Mouse (Mus musculus) forebrain, embryonic 16.5 days (tissue): Measurements from ENCODE around the gene Sirt4. TPM values are rescaled to one million over a fixed set of nuclear protein-coding genes. Genes with fewer than 3 reads are reported as not detected.

Experiments used
- ATAC-seq: fragments of 200-750 bp; cut with Nextera tagmentation; 2 replicates; pipeline ENCODE4 v1.8.0; 2017; ENCODE audit warnings: mild to moderate bottlenecking, moderate library complexity
- H3K27ac ChIP-seq: fragments of 300-500 bp; sonication (generic); 2 replicates; pipeline ENCODE4 v1.5.1; 2014; ENCODE audit warnings: low read length, control low read depth
- H3K27me3 ChIP-seq: fragments of 300-500 bp; sonication (generic); replicated peaks from 2 replicates; pipeline ENCODE4 v1.6.1; 2014; ENCODE audit warnings: low read length; ENCODE audit not compliant: control insufficient read depth, insufficient read depth
- H3K36me3 ChIP-seq: fragments of 300-500 bp; sonication (generic); 2 replicates; pipeline ENCODE4 v1.6.1; 2014; ENCODE audit not compliant: control insufficient read depth, insufficient read depth
- H3K4me1 ChIP-seq: fragments of 300-500 bp; sonication (generic); replicated peaks from 2 replicates; pipeline ENCODE4 v1.6.1; 2014; ENCODE audit warnings: low read length; ENCODE audit not compliant: control insufficient read depth, insufficient read depth
- H3K4me2 ChIP-seq: fragments of 300-500 bp; sonication (generic); 2 replicates; pipeline ENCODE4 v1.6.1; 2014; ENCODE audit warnings: mild to moderate bottlenecking, low read length, control low read depth
- H3K4me3 ChIP-seq: fragments of 300-500 bp; sonication (generic); replicated peaks from 2 replicates; pipeline ENCODE4 v1.5.1; 2014; ENCODE audit warnings: mild to moderate bottlenecking, low read length, control low read depth
- H3K9ac ChIP-seq: fragments of 300-500 bp; sonication (generic); replicated peaks from 2 replicates; pipeline ENCODE4 v1.6.1; 2014; ENCODE audit warnings: low read depth, low read length, control low read depth
- H3K9me3 ChIP-seq: fragments of 300-500 bp; sonication (generic); 2 replicates; pipeline ENCODE4 v1.6.1; 2016; ENCODE audit warnings: low read length; ENCODE audit not compliant: control insufficient read depth
- WGBS: fragments of 180-500 bp; shearing (Covaris S2); extraction: QIAGEN DNeasy Blood & Tissue Kit; methylation state at CpG from one replicate; pipeline ENCODE4 v1.1.7; 2014; 5-methylcytosine and 5-hydroxymethylcytosine counted together
- polyA plus RNA-seq: library from polyadenylated mRNA; unstranded; fragments of >200 nt; fragmentation: Nextera tagmentation; extraction: Ambion mirVana; gene quantifications from 2 replicates; pipeline ENCODE4 v1.2.1, GENCODE M21; 2015

The Sirt4 gene
- 32.7 and 37.6 TPM in 2 replicates for polyA plus RNA-seq

DNA sequence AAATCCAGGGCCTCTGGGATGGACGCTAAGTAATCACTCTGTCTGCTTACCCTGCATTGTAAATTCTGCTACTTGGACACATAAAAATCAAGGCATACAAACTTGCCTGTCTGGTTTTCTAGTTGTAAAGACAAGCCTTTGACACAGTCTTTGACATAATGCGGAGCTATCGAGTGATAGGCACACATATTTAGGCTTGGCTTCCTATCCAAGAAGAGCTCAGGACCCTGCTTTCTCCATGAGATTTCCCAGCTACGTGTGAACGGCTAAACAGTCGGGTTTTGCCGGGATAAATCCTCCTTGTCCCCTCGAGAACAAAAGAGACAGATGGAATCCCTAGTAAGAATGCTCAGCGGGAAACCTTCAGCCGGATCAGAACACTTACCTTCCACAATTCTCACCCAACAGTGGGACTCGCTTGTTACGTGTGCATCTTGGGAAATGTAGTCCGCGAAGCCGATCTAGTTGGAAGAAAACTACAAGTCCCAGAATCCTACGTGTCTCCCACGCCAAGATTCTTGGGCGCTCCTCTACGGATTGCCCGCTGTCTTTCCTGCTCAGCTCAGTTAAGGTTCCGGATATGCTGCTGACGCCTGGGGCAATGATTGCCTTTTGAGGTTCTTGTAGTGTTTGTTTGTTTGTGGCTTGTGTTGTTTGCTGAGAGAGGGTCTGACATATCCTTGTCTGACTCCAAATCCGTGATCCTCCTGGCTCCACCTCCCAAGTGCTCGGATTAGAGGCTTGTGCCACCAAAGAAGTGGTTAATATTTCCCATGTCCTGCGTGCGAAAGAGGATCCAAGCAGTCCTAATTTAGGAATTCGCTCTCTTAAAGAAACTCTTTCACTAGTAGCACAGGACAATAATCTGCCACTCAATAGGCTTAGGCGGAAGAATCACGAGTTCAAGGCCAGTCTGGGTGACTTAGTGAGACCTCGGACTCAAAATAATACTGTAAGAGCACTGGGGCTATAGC lies at the start of gene Sirt4:
Gene Sirt4 (minus strand): TSS at position 779 of the 974 bp plus-strand sequence.
- Histone ChIP-seq H3K9me3 (no peaks in the 10 kb centered on the region), H3K4me3 (peak within 1 kb of the TSS; percentile 55), H3K27me3 (no peaks in the 10 kb centered on the region), H3K4me2 (peak within 1 kb of the TSS; percentile 76), H3K36me3 (no peaks in the 10 kb centered on the region), H3K4me1 (peaks cover 30% of the 10 kb centered on the region), H3K27ac (peak within 1 kb of the TSS; percentile 51), H3K9ac (peak within 1 kb of the TSS; percentile 52)
- 6% methylated on average over 30 of the region's 30 CpGs for WGBS
- ATAC-seq: peak; percentile 93

DNA sequence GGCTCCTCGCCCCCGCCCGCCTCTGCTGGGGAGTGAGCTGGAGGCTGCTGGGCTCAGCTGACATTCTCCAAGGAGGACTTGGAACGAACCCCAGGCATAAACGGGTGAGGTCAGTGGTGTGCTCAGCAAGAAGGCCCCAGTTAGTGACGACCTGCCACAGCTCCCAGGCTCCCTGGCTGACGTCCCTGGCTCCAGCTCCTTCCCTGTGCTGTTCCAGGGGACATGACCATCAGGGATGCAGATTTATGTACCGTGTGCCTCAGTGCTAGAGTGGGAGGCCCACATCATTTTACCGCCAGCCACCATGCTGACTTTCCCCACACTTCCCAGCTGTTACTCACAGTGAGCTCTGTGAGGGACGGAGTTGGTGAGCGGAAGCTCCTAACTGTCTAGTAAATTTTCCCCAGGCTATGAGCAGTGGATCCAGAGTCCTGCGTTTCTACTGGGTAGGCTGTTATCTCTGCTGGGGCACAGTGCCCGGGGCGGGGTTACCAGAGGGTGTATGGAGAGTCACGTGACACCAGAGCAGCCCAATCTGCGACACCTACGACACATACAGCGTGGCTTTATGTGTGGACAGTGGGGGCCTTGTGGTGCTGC lies 47.2 kb upstream of the Sirt4 start:
- Histone ChIP-seq H3K9ac (peak overlapping the region; percentile 40; the same call in 1 of the 2 replicates), H3K27ac (peak overlapping the region; percentile 38; the same call in 1 of the 2 replicates), H3K4me3 (no peak overlapping the region), H3K9me3 (no peaks in the 10 kb centered on the region), H3K27me3 (no peaks in the 10 kb centered on the region), H3K36me3 (no peaks in the 10 kb centered on the region), H3K4me2 (no peak overlapping the region), H3K4me1 (peaks cover 27% of the 10 kb centered on the region)
- peak; percentile 85 for ATAC-seq
- WGBS: 47% methylated on average over 18 of the region's 18 CpGs

DNA sequence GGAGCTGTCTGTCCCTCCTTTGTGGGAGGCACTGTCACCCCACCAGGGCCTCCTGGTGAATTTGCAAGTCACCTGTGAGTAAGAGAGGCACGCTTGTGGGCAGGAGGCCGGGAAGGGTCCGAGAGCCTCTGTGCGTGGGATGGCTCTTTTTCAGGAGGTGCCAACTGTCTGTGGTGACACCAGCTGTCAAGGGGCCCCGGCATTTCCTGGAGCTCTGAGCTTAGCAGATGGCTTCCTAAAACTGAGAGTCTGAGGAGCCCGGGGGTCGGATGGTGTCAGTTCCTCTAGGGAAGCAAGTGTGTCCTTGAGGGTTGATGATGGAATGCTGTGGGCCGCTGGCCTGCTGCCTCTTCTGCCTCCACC lies 45.9 kb upstream of the Sirt4 start:
- WGBS: 62% methylated on average over 8 of the region's 8 CpGs
- Histone ChIP-seq H3K27ac (no peak overlapping the region), H3K27me3 (no peaks in the 10 kb centered on the region), H3K4me3 (no peak overlapping the region), H3K36me3 (no peaks in the 10 kb centered on the region), H3K4me1 (peaks cover 27% of the 10 kb centered on the region), H3K4me2 (no peak overlapping the region), H3K9me3 (no peaks in the 10 kb centered on the region), H3K9ac (no peak overlapping the region)
- no peak for ATAC-seq

DNA sequence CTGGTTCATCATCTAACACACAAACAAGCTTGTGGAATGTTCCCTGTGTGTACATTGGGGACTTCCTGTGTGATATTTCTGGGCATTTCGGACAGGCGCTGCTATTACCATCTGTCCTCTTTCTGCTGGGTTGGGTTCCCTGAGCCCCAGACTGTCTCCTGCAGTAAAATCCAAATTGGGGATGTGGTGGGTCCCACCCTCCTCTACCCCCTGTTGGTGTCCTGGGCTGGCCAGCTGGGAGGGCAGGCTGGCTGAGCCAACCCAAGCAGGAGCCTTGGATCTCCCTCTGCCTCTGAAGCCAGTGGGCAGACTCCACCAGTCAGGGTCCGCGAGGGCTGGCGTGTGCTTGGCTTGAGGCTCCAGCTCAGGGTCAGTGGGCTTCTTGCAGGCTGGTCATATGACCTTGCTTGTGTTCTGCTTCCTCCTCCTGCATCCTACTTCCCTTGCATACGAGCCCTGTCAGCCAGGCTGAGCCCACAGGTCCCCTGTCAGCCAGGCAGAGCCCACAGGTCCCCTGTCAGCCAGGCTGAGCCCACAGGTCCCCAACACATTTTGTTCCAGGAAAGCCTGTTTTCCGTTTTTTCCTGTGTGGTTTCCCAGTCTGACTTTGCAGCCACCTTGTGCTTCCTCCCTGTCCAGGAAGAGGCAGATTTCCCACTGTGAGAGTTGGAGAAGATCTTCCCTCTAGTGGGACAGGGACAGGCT lies 45.4 kb upstream of the Sirt4 start:
- H3K4me1 ChIP-seq: peaks cover 27% of the 10 kb centered on the region
- H3K27ac ChIP-seq: no peak overlapping the region
- no peak overlapping the region for H3K9ac ChIP-seq
- 70% methylated on average over 7 of the region's 7 CpGs for WGBS
- no peak overlapping the region for H3K4me3 ChIP-seq
- no peak overlapping the region for H3K4me2 ChIP-seq
- H3K36me3 ChIP-seq: no peaks in the 10 kb centered on the region
- no peaks in the 10 kb centered on the region for H3K9me3 ChIP-seq
- ATAC-seq: no peak
- H3K27me3 ChIP-seq: no peaks in the 10 kb centered on the region

DNA sequence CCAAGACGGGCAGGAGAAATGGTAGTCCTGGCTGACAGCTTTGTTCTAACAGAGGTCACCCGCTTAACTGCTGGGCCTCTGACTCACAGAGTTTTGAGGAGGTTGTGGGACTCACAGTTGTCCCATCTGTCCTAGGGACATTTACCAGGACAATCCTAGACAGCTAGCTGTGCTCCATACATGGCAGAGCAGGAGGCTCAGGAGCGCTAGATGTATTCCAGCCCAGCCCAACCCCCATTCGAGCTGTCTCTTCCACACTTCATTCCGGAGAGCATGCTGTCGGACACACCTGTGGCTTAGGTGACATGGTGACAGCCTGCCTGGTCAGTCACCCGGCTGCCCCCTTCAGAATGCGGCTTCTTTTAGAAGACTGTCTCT lies 44.8 kb upstream of the Sirt4 start:
- 88% methylated on average over 8 of the region's 8 CpGs for WGBS
- Histone ChIP-seq H3K27ac (no peak overlapping the region), H3K27me3 (no peaks in the 10 kb centered on the region), H3K36me3 (no peaks in the 10 kb centered on the region), H3K4me2 (no peak overlapping the region), H3K4me1 (peaks cover 26% of the 10 kb centered on the region), H3K9ac (no peak overlapping the region), H3K4me3 (no peak overlapping the region), H3K9me3 (no peaks in the 10 kb centered on the region)
- ATAC-seq: no peak

DNA sequence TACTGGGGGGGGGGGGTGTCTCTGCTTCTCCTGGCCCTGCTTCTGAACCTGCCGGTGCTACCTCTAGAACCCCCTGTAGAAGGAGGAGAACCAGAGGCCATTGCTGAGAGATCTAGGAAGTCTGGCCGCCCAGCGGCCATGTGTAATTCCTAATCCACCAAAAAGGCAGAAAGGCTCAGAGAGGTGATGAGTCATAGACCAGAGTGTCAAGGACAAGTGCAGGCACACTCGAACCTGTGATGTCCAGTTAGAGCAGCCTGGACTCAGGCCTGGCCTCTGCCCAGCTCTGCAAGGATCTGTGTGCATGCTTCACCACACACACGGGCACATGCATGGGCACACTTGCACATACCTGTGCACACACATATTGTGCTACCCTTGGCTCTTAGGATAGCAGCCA lies 43.6 kb upstream of the Sirt4 start:
- WGBS: 84% methylated on average over 5 of the region's 5 CpGs
- Histone ChIP-seq H3K4me3 (no peak overlapping the region), H3K4me1 (peaks cover 26% of the 10 kb centered on the region), H3K27me3 (no peaks in the 10 kb centered on the region), H3K36me3 (no peaks in the 10 kb centered on the region), H3K9ac (no peak overlapping the region), H3K27ac (no peak overlapping the region), H3K9me3 (no peaks in the 10 kb centered on the region), H3K4me2 (no peak overlapping the region)
- ATAC-seq: no peak

DNA sequence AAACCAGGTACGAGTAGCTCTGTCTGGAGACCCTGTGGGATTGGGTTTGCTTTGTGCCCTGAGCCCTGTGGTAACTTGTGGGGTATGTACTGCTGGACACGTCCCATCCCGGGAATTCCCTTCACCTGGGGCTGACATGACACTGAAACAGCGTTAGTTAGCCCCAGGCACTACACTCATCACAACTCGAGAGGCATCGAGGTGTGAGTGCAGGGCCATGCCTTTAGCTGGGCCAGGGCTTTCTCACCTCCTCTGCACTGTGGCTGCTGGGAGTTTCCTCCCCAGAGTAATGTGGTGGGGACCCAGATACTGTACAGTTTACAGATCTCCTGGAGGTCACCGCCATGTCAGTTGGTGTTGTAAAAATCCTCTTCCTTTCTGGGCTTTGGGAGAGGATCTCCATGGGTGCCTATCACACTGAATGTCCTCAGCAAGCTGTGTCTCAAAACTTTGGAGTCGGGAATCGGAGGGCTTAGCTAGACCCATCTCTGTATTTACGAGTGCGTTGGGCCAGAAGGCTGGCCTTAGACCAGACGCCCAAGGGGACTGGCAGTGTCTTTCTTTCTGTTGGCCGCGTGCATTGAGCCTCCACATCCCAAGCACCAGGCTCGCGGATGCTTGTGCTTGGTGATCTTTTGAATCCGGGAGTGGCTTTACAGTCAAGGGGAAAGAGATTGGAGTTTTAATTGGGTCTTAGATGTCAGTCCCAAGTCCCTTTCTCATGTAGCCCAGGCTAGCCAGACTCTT lies 42.1 kb upstream of the Sirt4 start:
- Histone ChIP-seq H3K9ac (no peak overlapping the region), H3K27ac (no peak overlapping the region), H3K4me1 (peaks cover 20% of the 10 kb centered on the region), H3K4me2 (no peak overlapping the region), H3K36me3 (no peaks in the 10 kb centered on the region), H3K4me3 (no peak overlapping the region), H3K27me3 (no peaks in the 10 kb centered on the region), H3K9me3 (no peaks in the 10 kb centered on the region)
- no peak for ATAC-seq
- 83% methylated on average over 17 of the region's 17 CpGs for WGBS

DNA sequence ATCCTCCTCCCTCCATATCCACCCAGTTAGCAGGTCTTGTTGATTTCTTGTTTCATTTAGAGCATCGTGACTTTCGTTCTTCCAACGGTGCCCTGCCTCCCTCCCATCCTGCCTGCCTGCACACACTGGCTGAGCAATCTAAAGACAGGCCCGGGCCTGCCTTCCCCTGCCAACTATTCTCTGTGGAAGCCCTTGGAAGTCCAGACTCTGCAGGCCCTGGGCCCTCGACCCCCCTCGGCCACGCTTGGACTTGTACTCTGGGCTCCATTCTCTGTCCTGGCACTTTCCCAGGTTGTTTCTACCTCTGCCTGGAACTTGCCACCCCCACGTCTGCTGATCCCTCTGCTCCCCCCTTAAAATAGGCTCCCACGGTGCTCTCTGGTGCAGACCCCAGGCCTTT lies 41.4 kb upstream of the Sirt4 start:
- Histone ChIP-seq H3K27me3 (no peaks in the 10 kb centered on the region), H3K4me2 (no peak overlapping the region), H3K9ac (no peak overlapping the region), H3K4me3 (no peak overlapping the region), H3K27ac (no peak overlapping the region), H3K9me3 (no peaks in the 10 kb centered on the region), H3K36me3 (no peaks in the 10 kb centered on the region), H3K4me1 (peaks cover 13% of the 10 kb centered on the region)
- no peak for ATAC-seq
- WGBS: 66% methylated on average over 9 of the region's 9 CpGs
